Mouse (Mus musculus) spleen, postnatal 36 days (tissue): Measurements from ENCODE around the gene Rsph3b.

Experiments used
- DNase-seq, 2 experiments: peaks; one replicate each; pipeline ENCODE4 v3.0.0; 2022; ENCODE audit warnings: low spot score in 2 of 2, mixed read lengths in 1 of 2

Gene Rsph3b

DNA sequence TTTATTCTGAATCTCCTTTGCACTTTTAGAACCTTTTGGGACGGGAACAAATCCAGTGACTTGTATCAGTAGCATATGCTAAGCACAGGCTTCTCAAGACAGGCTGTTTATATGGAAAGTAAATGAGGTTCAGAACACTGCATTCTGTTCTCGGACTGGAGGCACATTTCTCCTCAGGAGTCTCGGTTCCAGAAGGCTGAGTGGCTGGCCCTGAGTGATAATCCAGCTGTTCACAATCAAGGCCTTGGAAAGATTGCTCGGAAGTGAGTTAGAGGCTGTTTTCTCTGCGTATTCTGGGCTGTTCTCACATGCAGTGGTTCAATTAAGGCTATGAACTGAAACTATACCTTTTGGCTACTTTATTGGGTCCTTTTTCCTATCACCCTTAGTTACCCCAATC lies 82.9 kb downstream of the Rsph3b start:
- DNase-seq: no peak

DNA sequence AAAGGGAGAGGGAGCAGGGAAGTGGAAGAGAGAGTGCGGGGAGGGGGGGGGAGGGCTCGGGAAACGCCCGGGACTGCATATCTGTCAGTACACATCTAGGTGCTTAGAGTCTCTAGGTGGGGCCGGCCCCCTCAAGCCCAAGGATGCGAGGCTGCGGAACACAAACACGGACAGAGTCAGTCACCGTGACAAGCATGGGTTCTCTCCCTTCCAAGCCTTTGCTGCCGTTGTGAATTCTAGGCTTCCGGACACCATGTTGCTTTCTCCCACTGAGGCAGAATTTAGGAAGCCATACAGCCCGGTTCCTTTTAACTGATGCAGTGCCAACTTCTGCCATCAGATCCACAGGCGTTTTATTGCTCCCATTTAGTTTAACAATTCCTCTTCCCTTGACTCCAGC lies 83.6 kb downstream of the Rsph3b start:
- DNase-seq: no peak

DNA sequence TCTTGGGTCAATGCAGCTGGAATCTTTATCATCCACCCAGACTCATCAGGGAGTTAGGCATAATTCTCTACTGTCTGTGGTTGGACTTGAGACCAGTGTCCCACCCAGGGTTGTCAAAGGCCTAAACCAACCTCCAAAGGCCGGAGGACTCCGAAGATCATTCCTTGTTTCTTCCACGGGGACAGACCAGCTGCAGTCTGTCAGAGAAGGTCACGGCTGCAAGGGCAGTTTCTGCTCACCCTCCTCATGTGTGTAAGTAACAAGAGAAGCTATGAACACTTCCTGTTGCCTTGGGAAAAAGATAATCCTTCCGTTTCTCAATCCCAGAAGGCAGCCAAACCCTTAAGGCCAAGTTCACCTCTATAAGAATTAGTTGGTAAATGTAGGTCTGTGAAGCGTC lies 85.0 kb downstream of the Rsph3b start:
- no peak for DNase-seq

DNA sequence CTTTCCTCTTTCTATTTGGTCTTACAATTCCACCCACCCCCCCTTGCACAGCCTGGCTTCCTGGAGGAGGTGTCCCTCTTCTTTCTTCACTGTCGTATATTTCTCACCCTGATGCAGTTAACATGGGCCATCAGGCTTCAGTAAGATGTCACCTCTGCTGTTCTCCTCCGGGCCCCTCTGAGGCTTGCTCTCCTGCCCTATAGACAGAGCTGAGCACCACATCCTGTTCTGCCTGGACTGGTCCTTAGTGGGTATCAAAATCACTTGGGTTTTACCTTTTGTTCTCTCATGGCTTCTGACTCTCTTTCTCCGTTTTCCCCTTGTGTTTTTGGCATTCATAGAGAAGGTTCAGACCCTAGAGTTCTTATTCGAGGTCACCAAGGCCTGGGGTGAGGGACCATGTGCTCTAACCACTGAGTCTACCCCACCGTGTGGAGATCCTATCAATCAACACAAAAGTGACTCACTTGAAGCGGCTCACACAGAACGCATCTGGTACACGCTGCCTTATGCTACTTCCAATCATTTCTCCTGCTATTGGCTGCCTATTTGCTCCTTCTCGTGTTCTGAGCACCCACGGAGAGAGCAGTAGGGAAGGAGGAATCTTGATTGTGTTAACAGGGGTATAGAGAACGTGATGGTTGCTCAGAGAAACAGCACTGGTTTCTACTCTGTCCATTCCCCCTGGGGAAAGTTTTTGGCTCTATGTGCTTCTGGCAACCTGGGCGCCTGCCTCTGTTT lies 86.3 kb downstream of the Rsph3b start:
- DNase-seq: no peak

DNA sequence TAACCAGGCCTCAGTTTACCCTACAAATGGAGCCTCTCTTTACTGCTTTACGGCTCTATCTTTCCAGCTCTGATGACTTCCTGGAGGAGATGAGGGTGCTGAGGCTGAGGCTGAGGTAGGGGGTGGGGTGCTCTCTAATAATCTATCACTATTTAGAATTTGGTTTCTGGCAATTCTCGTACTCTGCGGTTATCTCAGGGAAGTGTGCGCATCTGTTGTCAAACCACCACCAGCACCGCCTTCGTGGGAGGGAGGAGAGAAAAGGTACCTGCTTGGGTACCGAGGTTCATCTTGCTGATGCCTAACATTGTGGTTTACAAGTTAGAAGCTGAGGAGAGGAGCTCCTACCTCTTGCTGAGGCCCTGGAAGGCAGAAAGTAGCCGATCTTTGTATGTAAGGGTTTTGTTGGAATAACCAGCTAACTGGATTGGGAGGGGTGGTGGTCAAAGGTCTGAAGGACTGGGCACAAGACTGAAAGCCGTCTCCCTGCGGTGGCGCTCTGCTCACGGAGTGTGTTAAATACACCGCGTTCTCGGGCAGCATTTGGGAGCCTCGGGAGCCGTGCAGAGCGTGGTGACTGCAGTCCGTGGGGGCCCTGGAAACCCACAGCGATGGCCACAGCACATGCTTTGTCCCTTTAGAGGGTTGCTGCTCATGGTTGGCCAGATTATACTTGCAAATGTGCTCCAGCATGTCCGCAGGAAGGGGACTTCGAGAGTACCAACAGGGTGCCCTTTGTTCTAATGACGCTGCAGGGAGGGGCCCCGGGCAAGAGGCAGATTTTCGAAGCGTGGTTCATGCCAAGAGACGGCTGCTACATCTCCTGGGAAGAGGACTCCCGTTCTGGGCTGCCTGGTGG lies 87.1 kb downstream of the Rsph3b start:
- DNase-seq: peak; percentile 23 to 27

DNA sequence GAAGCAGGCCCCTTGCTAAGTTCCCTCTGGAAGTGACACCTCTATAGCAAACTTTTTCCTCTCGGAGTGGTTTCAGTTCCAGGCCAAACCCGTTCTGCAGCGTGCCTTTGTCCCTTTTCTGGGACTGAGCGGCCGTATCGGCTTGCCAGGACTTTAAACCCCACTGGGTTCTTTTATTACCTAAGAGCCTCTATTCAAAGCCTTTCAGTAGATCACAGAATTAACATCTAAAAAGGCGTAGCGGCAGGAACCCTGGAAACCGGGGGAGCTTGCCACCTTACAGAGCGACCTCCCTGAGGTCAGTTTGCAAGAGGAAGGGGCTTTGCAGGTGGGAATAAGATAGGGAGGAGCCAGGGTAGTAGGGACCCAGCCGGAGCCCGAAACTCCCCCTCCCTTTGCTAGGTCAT lies 88.0 kb downstream of the Rsph3b start:
- DNase-seq: no peak

DNA sequence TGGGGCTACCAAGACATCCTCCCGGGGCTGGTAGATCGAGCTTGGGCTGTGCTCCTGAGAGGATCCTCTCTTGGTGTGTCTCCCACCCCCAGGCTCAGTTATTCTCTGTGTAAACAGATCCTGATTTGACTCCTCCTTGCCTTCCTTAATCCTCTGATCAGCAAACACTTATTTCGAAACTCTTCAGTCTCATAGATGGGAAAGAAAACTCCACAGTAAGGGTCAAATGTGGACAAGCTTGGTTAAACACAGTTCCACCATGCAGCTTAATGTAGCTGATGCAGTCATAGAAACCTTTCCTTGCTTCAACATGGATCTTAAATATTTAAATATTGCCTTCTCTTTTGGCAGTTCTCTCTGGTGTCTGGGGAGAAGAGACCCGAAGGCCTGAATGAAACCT lies 88.4 kb downstream of the Rsph3b start:
- no peak for DNase-seq
